Mouse (Mus musculus) embryonic fibroblast, embryonic 13.5 days (primary cell): ENCODE measurements around the gene Alpk1.

Experiments
- CTCF ChIP-seq: IDR thresholded peaks from 2 replicates; pipeline ENCODE4 v1.5.1; 2011; ENCODE audit warnings: mild to moderate bottlenecking, control low read depth, low read length, moderate library complexity, borderline replicate concordance; ENCODE audit not compliant: insufficient read depth
- POLR2A ChIP-seq: IDR thresholded peaks from 2 replicates; pipeline ENCODE4 v1.6.1; 2011; ENCODE audit warnings: low read depth, mild to moderate bottlenecking, control low read depth, low read length, moderate library complexity

DNA sequence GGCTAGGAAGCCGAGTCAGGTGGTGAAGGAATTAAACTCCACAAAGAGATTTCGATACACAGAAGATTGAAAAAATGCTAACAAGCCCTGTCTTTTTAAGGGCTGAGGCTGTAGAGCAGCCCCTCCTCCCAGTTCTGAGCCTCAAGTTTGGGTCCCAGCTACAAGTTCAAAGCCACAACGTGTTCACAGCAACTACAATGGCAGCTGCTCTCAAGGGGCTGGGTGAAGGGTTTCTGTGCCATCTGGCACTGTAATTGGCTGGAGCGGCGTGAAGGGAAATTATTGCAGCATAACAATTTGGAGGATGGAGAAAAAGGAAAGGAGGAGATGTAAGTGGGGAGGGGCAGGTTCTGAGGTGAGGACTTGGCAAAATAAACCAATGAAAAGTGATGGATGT, 73.2 kb downstream of the Alpk1 start:
- no peak for TF ChIP-seq CTCF
- no peak for TF ChIP-seq POLR2A
